Mouse (Mus musculus): ENCODE data around the gene Sec24b. TPM values are rescaled to one million over a fixed set of nuclear protein-coding genes. Genes with fewer than 3 reads are reported as not detected.

The Sec24b gene
- total RNA-seq, 2 experiments from 2014 or later, result 53.4 to 53.7 TPM

Other genes starting within 250 kb of the Sec24b start
- gene Rrh, start 239.0 kb downstream of the Sec24b start, total RNA-seq (2015), result not detected in 2 replicates
- 0.37 TPM in 1 of 2 replicates, not detected in the other for gene Rrh, start 239.0 kb downstream of the Sec24b start, total RNA-seq (2017)
- 8.8 and 14.9 TPM in 2 replicates for gene Gar1, start 230.2 kb downstream of the Sec24b start, total RNA-seq (2015)
- gene Gar1, start 230.2 kb downstream of the Sec24b start, total RNA-seq (2017), result 5.4 and 11.6 TPM in 2 replicates
- not detected in 2 replicates for gene Cfi, start 225.7 kb downstream of the Sec24b start, total RNA-seq (2015)
- gene Cfi, start 225.7 kb downstream of the Sec24b start, total RNA-seq (2017), result not detected in 2 replicates
- gene Pla2g12a, start 182.9 kb downstream of the Sec24b start, total RNA-seq (2015), result 4.3 and 6.0 TPM in 2 replicates
- 6.1 and 7.2 TPM in 2 replicates for gene Pla2g12a, start 182.9 kb downstream of the Sec24b start, total RNA-seq (2017)
- 24.6 and 32.3 TPM in 2 replicates for gene Casp6, start 160.1 kb downstream of the Sec24b start, total RNA-seq (2015)
- gene Casp6, start 160.1 kb downstream of the Sec24b start, total RNA-seq (2017), result 14.1 and 17.1 TPM in 2 replicates
- 102 and 117 TPM in 2 replicates for gene Mcub, start 91.3 kb downstream of the Sec24b start, total RNA-seq (2015)
- gene Mcub, start 91.3 kb downstream of the Sec24b start, total RNA-seq (2017), result 155 and 162 TPM in 2 replicates
- gene Col25a1, start 69.9 kb upstream of the Sec24b start, total RNA-seq (2015), result not detected in 2 replicates
- 0.15 TPM in 1 of 2 replicates, not detected in the other for gene Col25a1, start 69.9 kb upstream of the Sec24b start, total RNA-seq (2017)